In the genomic region with DNA sequence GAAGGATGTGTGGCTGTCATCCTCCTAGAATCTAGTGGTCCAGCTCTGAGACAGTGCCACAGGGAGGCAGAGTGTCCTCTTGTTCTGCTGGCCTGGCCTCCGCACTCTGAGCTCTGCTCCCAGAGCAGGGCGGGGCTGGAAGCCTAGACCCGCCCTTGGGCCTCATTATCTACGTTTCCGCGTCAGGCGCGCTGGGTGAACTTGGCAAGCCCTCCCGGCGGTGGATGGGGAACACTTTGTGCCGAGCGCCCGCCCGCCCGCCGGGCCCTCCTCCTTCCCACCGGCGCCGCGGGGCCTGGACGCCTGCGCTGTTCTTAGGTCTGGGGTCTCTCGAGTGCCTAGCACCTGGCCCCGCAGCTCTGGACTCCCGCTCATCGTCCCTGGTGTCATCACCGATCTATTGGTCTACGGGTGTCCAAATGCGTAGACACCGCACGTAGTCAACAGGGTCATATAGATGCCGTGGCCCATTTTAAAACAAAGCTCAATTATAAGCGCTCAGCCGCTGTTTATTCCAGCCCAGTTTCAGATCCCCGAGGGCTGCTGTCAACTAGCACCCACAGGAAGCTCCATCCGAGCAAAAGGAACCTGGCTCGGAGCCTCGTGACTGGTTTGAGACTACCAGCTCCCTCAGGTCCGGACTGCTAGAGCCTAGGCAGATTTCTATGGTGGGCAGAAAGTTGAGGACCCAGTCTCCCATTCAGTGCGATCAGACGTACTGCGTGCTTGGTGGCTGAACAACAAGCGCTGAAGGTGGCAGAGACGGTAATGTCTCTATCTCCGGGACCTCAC, we compare ENCODE assay signal across 8 mouse cellular contexts. TPM values are rescaled to one million over a fixed set of nuclear protein-coding genes. Genes with fewer than 3 reads are reported as not detected.
DNase-seq lines count a peak whose midpoint lies in the region; ATAC-seq and TF ChIP-seq lines count a peak whose summit lies in the region.

No protein-coding gene starts in this region.

- peak overlapping the region; percentile 38 for H3K4me3 ChIP-seq in cortical plate, adult 2 months (ENCODE audit: insufficient read depth, low read length)
- H3K4me3 ChIP-seq in hindbrain, postnatal 0 days (ENCODE audit: low read length), result peak overlapping the region; percentile 51

- H3K9ac ChIP-seq in hindbrain, postnatal 0 days (replicated peaks; ENCODE audit: low read length), result peak overlapping the region; percentile 54

- H3K4me2 ChIP-seq in hindbrain, postnatal 0 days (ENCODE audit: low read depth, low read length), result peak overlapping the region; percentile 86

- no peaks in the 10 kb centered on the region; the same call in 1 of the 2 replicates for H3K4me1 ChIP-seq in cortical plate, adult 2 months (ENCODE audit: control insufficient read depth, insufficient read depth, low read length)
- H3K4me1 ChIP-seq in hindbrain, postnatal 0 days (ENCODE audit: insufficient read depth, low read length), result peaks cover 16% of the 10 kb centered on the region

- H3K27ac ChIP-seq in cortical plate, adult 2 months (ENCODE audit: insufficient read depth, low read length), result peak overlapping the region; percentile 4; the same call in 1 of the 2 replicates
- H3K27ac ChIP-seq in hindbrain, postnatal 0 days, result peak overlapping the region; percentile 51

- no peaks in the 10 kb centered on the region for H3K9me3 ChIP-seq in hindbrain, postnatal 0 days (ENCODE audit: low read length)

- H3K36me3 ChIP-seq in hindbrain, postnatal 0 days (ENCODE audit: insufficient read depth, low read length), result no peaks in the 10 kb centered on the region

- DNase-seq in gastrocnemius, adult 8-10 months (ENCODE audit: low spot score in 2 of 2), result peak; percentile 81 to 84
- DNase-seq in hindbrain, postnatal 0 days (ENCODE audit: low spot score), result peak; percentile 78
- peak; percentile 68 to 70 for DNase-seq in left cerebral cortex, adult 18-20 months (ENCODE audit: low spot score in 2 of 2)
- DNase-seq in lung, postnatal 36 days, result peak; percentile 96
- DNase-seq in retina, embryonic 14.5 days (ENCODE audit: low spot score), result peak; percentile 80
- peak; percentile 58 for DNase-seq in thymus, postnatal 4 days

- peak; percentile 86 for ATAC-seq in activated CD4-positive, CD25-positive, alpha-beta regulatory T cell, adult 4 months
- peak; percentile 77 for ATAC-seq in hindbrain, postnatal 0 days

- TF ChIP-seq POLR2A in cortical plate, adult 2 months (IDR thresholded peaks at IDR 0.05; ENCODE audit: extremely low read depth, insufficient read depth, low read length), result no peak

- peak; percentile 21; the same call in 1 of the 2 replicates for TF ChIP-seq CTCF in cortical plate, adult 2 months (IDR thresholded peaks at IDR 0.05; ENCODE audit: extremely low read depth, insufficient read depth, low read length)
- peak; percentile 48 for TF ChIP-seq CTCF in hindbrain, postnatal 0 days (IDR thresholded peaks at IDR 0.05; ENCODE audit: low read depth)

- WGBS in hindbrain, postnatal 0 days, result 1% methylated on average over 45 of the region's 45 CpGs

- no peaks in the 10 kb centered on the region for H3K27me3 ChIP-seq in hindbrain, postnatal 0 days (ENCODE audit: insufficient read depth, low read length)

RNA-seq across cellular contexts. Expression of a gene that starts 3.6 kb away (rescaled TPM):
- not detected for polyA plus RNA-seq in activated CD4-positive, CD25-positive, alpha-beta regulatory T cell, adult 4 months (2017; shearing (Covaris generic))
- polyA plus RNA-seq in cortical plate, adult 2 months (2012; rRNA removed), result 2.2 and 3.1 TPM in 2 replicates
- under 1 TPM in 3 of 4 experiments, not detected in 1; 0.34 to 0.56 (median 0.38) TPM for total RNA-seq in gastrocnemius, adult 8-10 months (2022)
- 2.3 and 9.4 TPM in 2 replicates for total RNA-seq in hindbrain, postnatal 0 days (2014; rRNA removed)
- 3.9 and 4.0 TPM in 2 replicates for polyA plus RNA-seq in hindbrain, postnatal 0 days (2015; fragmentation: Nextera tagmentation; extraction: Ambion mirVana)
- 1 to 10 TPM; 3.0 to 3.3 TPM for total RNA-seq in left cerebral cortex, adult 18-20 months (2021)

RNA-seq across cellular contexts. Expression of a gene that starts 19.9 kb away (rescaled TPM):
- 1 to 10 TPM; 3.9 to 4.6 TPM for polyA plus RNA-seq in activated CD4-positive, CD25-positive, alpha-beta regulatory T cell, adult 4 months (2017; shearing (Covaris generic))
- polyA plus RNA-seq in cortical plate, adult 2 months (2012; rRNA removed), result 6.8 and 6.9 TPM in 2 replicates
- total RNA-seq in gastrocnemius, adult 8-10 months (2022), result 1 to 10 TPM; 4.2 to 4.7 (median 4.3) TPM
- 14.5 and 17.6 TPM in 2 replicates for total RNA-seq in hindbrain, postnatal 0 days (2014; rRNA removed)
- 4.0 and 4.5 TPM in 2 replicates for polyA plus RNA-seq in hindbrain, postnatal 0 days (2015; fragmentation: Nextera tagmentation; extraction: Ambion mirVana)
- total RNA-seq in left cerebral cortex, adult 18-20 months (2021), result 10 to 100 TPM; 14.3 to 16.4 TPM

Comparison
In these comparisons a context has a peak if more than half of its experiments do, and no peak if none do; other contexts are left out.
1. Peak in every context shown above with its lines: DNase-seq, ATAC-seq, H3K4me3 ChIP-seq and H3K27ac ChIP-seq.